Mouse (Mus musculus) megakaryocyte, embryonic 14.5 days (primary cell): Measurements from ENCODE around the gene Anks4b.

Experiments
- FLI1 ChIP-seq: IDR thresholded peaks from 2 replicates; pipeline ENCODE4 v1.6.1; 2012; ENCODE audit warnings: low read length, inconsistent platforms, mixed read lengths
- GATA1 ChIP-seq: IDR thresholded peaks from 3 replicates; pipeline ENCODE4 v1.6.1; 2012; ENCODE audit warnings: mixed read lengths, low read length, inconsistent platforms, borderline replicate concordance

- TF ChIP-seq FLI1 (no peak), GATA1 (no peak)
These were observed 23.4 kb upstream of the Anks4b start for GRCm38 (mm10) chr7:120150257-120150656.
